19 mouse cellular contexts compared by ENCODE assay signal in the genomic region with DNA sequence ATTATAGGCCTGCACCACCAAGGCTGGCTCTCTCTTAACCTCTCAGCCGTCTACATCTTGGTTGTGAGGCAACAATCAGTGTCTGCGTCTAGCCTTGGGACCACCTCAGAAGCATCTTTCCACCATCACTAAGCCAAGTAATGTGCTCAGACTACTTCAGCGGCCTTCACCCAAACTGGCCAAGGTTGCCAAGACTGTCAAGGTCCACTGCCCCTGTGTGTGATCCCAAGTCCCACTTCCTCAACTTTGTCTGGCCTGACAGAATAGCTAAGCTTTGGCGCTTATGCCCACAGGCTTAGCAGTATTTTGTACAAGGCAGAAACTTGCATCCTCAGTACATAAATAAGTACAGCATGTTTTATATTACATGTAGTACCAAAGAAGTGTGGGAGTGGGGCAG. TPM values are rescaled to one million over a fixed set of nuclear protein-coding genes. Genes with fewer than 3 reads are reported as not detected.
"Had no signal": no experiment of that assay in that cellular context is flagged by ENCODE, and none has a peak within 500 bp of the region (broad histone marks: within the 10 kb centered on the region; RNA-seq: fewer than 3 reads in every experiment).

No protein-coding gene starts in this region.

- H3K4me3 ChIP-seq: left cerebral cortex, adult 2 months; liver, embryonic 15.5 days; lung, embryonic 15.5 days; megakaryocyte, embryonic 14.5 days; midbrain, embryonic 10.5 days; midbrain, embryonic 13.5 days; stomach, embryonic 15.5 days had no signal

- H3K9ac ChIP-seq: liver, embryonic 15.5 days; lung, embryonic 15.5 days; midbrain, embryonic 13.5 days; stomach, embryonic 15.5 days had no signal

- H3K9me3 ChIP-seq: liver, embryonic 15.5 days; lung, embryonic 15.5 days; midbrain, embryonic 10.5 days; midbrain, embryonic 13.5 days; stomach, embryonic 15.5 days had no signal

- H3K4me2 ChIP-seq: liver, embryonic 15.5 days; lung, embryonic 15.5 days; midbrain, embryonic 13.5 days; stomach, embryonic 15.5 days had no signal

- H3K36me3 ChIP-seq: liver, embryonic 15.5 days; lung, embryonic 15.5 days; midbrain, embryonic 10.5 days; midbrain, embryonic 13.5 days; stomach, embryonic 15.5 days had no signal

- ATAC-seq: hindbrain, postnatal 0 days; inflammation-experienced regulatory T-cells, adult 6 months; intestine, embryonic 16.5 days; midbrain, embryonic 13.5 days; midbrain, embryonic 16.5 days had no signal

- H3K27ac ChIP-seq: hindbrain, postnatal 0 days; left cerebral cortex, adult 2 months; liver, embryonic 15.5 days; lung, embryonic 15.5 days; midbrain, embryonic 10.5 days; midbrain, embryonic 13.5 days; stomach, embryonic 15.5 days had no signal

- DNase-seq: layer of hippocampus, postnatal 36 days; lung, adult 18-20 months; lung, postnatal 10 days; lung, postnatal 36 days; retina, postnatal 1 day; right cerebral cortex, postnatal 25 days; spleen, adult 18-20 months; thymus, postnatal 25 days had no signal

- H3K4me1 ChIP-seq: liver, embryonic 15.5 days; lung, embryonic 15.5 days; midbrain, embryonic 10.5 days; midbrain, embryonic 13.5 days; stomach, embryonic 15.5 days had no signal

- H3K27me3 ChIP-seq: liver, embryonic 15.5 days; lung, embryonic 15.5 days; midbrain, embryonic 13.5 days; stomach, embryonic 15.5 days had no signal

RNA-seq across cellular contexts. Expression of a gene that starts 32.2 kb away (rescaled TPM):
- polyA plus RNA-seq: inflammation-experienced regulatory T-cells, adult 6 months had no signal
